Mouse (Mus musculus): ENCODE results near the gene Fbxl8. TPM values are rescaled to one million over a fixed set of nuclear protein-coding genes. Genes with fewer than 3 reads are reported as not detected.
"Not testable (repeated sequence)": the region's sequence is repeated elsewhere in the genome, so short reads cannot be mapped to it uniquely, and the experiment has no call there.

The Fbxl8 gene
- total RNA-seq, 2 experiments from 2014 or later, result 0.91 to 1.9 TPM

DNA sequence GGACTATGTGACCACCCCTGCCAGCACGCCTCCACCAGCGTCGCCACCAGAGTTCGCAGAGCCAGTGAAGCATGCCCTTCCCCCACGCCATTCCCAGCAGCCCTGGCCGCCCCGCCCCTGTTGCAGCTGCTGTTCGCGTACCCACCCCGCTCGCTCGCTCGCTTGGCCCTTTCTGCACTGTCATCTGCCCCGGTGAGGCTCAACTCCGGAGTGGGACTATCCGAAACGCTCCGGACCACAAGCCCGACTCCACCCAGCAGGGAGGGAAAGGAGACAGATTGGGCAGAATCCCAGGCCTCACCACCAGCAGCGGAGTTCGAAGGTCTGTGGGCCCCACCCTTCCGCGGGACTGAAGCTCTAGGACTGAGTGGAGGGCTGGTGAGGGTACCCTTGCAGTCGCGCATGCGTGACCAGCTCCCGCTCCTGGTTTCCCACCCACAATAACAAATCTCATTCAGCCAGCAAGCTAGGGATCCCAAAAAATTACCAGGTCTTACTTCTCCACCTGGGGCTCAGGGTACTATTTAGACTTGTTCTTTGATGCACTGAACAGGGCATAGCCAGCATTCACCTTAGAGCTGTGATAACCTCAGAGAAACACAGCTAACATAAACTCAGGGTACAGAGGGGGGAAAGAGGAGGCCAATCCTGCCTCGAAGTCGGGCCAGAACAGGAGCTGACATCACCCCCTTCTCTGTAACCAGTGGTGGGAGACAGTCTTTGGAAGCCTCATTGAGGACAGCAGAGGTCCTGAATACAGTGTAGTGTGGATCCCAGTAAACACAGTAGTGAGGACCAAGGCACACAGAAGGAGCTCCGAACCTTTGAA lies 12.1 kb downstream of the Fbxl8 start:
- TF ChIP-seq CTCF (conservative IDR thresholded peaks at IDR 0.05), result no peak
- Histone ChIP-seq H3K27ac (peak overlapping the region; percentile 70), H3K4me3 (peak overlapping the region; percentile 54)
- peak in 1 of 2 experiments; percentile 48 for DNase-seq (ENCODE audit: low spot score in 2 of 2)

- Histone ChIP-seq H3K4me3 (peak overlapping the region; percentile 51), H3K27ac (peak overlapping the region; percentile 70)
- peak; percentile 55 for TF ChIP-seq CTCF (conservative IDR thresholded peaks at IDR 0.05)
- DNase-seq (ENCODE audit: low spot score in 2 of 2), result peak; percentile 89 to 90
Measured at GRCm38 (mm10) chr8:105278911-105279334, 14.5 kb downstream of the Fbxl8 start.

GRCm38 (mm10) chr8:105280567-105280966 lies 16.1 kb downstream of the Fbxl8 start:
- no peak for TF ChIP-seq CTCF (conservative IDR thresholded peaks at IDR 0.05)

GRCm38 (mm10) chr8:105281821-105282220 lies 17.4 kb downstream of the Fbxl8 start:
- TF ChIP-seq CTCF (conservative IDR thresholded peaks at IDR 0.05), result no peak
- Histone ChIP-seq H3K4me3 (no peak overlapping the region), H3K27ac (no peak overlapping the region)
- no peak for DNase-seq (ENCODE audit: low spot score in 2 of 2)

More at GRCm38 (mm10) chr8:105280567-105280966, 16.1 kb downstream of the Fbxl8 start:
- no peak overlapping the region for H3K27ac ChIP-seq
- DNase-seq (ENCODE audit: low spot score in 2 of 2), result no peak
- H3K4me3 ChIP-seq, result no peak overlapping the region

GRCm38 (mm10) chr8:105282239-105282638 lies 17.8 kb downstream of the Fbxl8 start:
- DNase-seq (ENCODE audit: low spot score in 2 of 2), result no peak
- H3K27ac ChIP-seq, result no peak overlapping the region
- H3K4me3 ChIP-seq, result no peak overlapping the region
- no peak for TF ChIP-seq CTCF (conservative IDR thresholded peaks at IDR 0.05)

DNA sequence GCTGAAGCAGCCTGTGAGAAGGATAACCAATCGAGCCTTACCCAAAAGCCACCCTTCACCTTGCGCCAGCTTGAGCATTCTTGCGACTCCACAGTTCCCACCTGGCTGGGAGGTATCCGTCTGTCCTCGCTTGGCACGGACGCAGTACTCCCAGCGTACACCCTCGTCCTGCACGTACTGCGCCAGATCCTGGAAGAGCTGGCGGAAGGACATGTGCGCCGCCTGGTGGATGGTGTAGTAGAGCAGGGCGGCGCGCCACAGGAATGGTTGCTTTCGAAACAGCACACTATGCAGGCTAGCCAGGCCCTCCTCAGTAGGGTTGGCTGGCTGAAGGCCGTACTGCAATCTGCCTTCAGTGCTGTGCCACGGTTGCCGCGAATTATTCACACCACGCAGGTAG lies 18.6 kb downstream of the Fbxl8 start:
- peak; percentile 81 for TF ChIP-seq CTCF (conservative IDR thresholded peaks at IDR 0.05)
- H3K27ac ChIP-seq, result 0 out of 2 replicates have a peak overlapping the region, but pooled peaks have one; percentile 39
- peak overlapping the region; percentile 18; the same call in 1 of the 2 replicates for H3K4me3 ChIP-seq
- DNase-seq (ENCODE audit: low spot score in 2 of 2), result no peak

- H3K4me3 ChIP-seq, result no peak overlapping the region
- no peak for TF ChIP-seq CTCF (conservative IDR thresholded peaks at IDR 0.05)
- no peak for DNase-seq (ENCODE audit: low spot score in 2 of 2)
- no peak overlapping the region for H3K27ac ChIP-seq
Measured at GRCm38 (mm10) chr8:105285514-105285913, 21.1 kb downstream of the Fbxl8 start.

DNA sequence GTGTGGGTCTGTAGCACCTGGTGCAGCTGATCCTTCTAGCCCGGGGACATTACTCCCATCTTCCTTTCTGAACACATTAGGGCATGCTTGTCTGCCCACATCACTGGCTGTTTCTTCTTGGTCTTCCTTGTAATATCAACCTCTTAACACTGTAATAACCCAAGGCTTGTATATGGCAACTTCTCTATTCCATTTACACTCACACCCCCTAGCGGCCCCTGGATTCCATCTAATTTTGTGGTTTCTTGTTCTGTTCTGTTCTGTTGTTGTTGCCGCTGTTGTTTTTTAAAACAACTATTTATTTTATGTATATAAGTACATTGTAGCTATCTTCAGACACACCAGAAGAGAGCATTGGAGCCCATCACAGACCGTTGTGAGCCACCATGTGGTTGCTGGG lies 22.5 kb downstream of the Fbxl8 start:
- TF ChIP-seq CTCF (conservative IDR thresholded peaks at IDR 0.05), result peak; percentile 30
- no peak overlapping the region for H3K27ac ChIP-seq
- H3K4me3 ChIP-seq, result no peak overlapping the region
- DNase-seq (ENCODE audit: low spot score in 2 of 2), result no peak

DNA sequence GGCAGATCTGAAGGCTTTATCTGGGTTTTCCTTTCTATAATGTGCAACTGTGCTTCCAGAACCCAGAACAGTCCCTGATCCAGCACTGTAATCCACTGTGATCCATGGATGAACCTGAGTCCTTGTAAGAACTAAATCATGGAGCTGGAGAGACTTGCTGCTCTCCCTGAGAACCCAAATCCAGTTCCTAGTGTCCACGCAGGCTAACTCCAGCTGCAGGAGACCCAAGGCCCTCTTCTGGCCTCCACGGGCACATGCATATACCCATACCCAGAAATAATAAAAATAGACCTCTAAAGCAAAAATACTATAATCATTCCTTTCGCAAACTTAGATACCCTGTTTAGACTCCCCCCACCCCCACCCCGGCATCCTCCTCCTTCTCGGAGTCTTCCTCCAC lies 23.8 kb downstream of the Fbxl8 start:
- no peak for TF ChIP-seq CTCF (conservative IDR thresholded peaks at IDR 0.05)
- DNase-seq (ENCODE audit: low spot score in 2 of 2), result no peak
- Histone ChIP-seq H3K4me3 (peak overlapping the region; percentile 78; the same call in 1 of the 2 replicates), H3K27ac (no peak overlapping the region)

DNA sequence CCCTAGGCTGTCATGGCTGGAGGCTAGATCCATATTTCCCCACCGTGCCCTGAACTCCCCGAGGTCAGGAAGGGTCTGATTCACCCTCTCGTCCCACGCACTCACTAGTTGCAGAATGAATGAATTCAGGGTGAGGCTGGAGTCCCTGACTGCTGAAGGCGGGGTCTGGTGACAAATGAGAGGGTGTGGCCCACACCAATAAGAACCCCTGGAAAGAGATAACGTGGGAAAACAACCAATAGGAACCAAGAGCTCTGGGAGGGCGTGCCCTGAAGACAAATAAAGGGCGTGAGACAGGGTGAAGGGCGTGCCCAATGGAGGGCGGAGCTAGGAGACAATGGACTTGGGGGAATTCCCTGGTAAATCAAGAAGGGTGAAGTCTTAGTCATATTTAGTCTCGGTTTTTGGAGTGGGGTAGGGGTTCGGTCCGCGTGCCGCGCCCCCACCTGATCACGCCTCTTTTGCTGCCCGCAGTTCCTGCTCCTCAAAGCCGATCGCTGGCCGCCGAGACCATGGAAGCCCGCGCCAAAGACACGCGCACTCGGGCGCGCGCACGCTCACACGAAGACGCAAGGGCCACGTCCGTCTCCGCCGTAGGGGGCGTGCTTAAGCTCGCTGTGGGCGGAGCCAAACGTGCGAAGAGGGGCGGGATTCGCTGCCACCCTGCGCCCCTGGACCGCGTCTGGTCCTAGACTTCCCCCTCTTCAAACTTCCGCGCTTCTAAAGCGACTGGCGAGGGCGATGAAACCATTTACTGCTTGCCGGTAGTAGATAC lies 24.7 kb downstream of the Fbxl8 start:
- Histone ChIP-seq H3K27ac (peak overlapping the region; percentile 89), H3K4me3 (peak overlapping the region; percentile 78)
- TF ChIP-seq CTCF (conservative IDR thresholded peaks at IDR 0.05), result peak; percentile 40
- peak; percentile 94 to 96 for DNase-seq (ENCODE audit: low spot score in 2 of 2)

GRCm38 (mm10) chr8:105289805-105290460 lies 25.5 kb downstream of the Fbxl8 start, which contains the start of gene 4931428F04Rik:
TSS of gene 4931428F04Rik (minus strand) at chr8:105289864.
- DNase-seq (ENCODE audit: low spot score in 2 of 2), result peak in 1 of 2 experiments; percentile 53
- Histone ChIP-seq H3K4me3 (peak within 1 kb of the TSS; percentile 78), H3K27ac (peak within 1 kb of the TSS; percentile 89)
- peak; percentile 67 for TF ChIP-seq CTCF (conservative IDR thresholded peaks at IDR 0.05)

- TF ChIP-seq CTCF (conservative IDR thresholded peaks at IDR 0.05), result peak; percentile 94
- peak overlapping the region; percentile 78 for H3K4me3 ChIP-seq
- peak; percentile 61 to 80 for DNase-seq (ENCODE audit: low spot score in 2 of 2)
- H3K27ac ChIP-seq, result no peak overlapping the region
Measured at GRCm38 (mm10) chr8:105290554-105291314, 26.3 kb downstream of the Fbxl8 start.

DNA sequence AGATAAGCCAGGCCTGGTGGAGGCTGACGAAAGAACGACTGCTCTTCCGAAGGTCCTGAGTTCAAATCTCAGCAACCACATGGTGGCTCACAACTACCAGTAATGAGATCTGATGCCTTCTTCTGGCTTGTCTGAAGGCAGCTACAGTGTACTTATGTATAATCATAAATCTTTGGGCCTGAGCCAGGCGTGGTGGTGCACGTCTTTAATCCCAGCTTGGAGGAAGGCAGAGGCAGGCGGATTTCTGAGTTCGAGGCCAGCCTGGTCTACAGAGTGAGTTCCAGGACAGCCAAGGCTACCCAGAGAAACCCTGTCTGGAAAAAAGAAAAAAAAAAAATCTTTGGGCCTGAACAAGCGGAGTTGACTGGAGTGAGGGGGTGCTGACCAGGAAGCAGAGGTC lies 26.9 kb downstream of the Fbxl8 start:
- not testable (repeated sequence) for H3K27ac ChIP-seq; H3K4me3 ChIP-seq; DNase-seq (ENCODE audit: low spot score in 2 of 2)

All from layer of hippocampus, adult 2 months (tissue).